Mouse (Mus musculus) liver, embryonic 13.5 days (tissue): ENCODE measurements around the gene Gm36176. TPM values are rescaled to one million over a fixed set of nuclear protein-coding genes. Genes with fewer than 3 reads are reported as not detected.
"Not testable (repeated sequence)": the region's sequence is repeated elsewhere in the genome, so short reads cannot be mapped to it uniquely, and the experiment has no call there.

Source experiments
- ATAC-seq: fragments of 200-750 bp; cut with Nextera tagmentation; 2 replicates; pipeline ENCODE4 v1.8.0; 2017; ENCODE audit warnings: low read depth, mild to moderate bottlenecking, moderate number of reproducible peaks, moderate library complexity
- DNase-seq: peaks from one replicate; pipeline ENCODE4 v3.0.0; 2022
- H3K27ac ChIP-seq: fragments of 300-500 bp; sonication (generic); 2 replicates; pipeline ENCODE4 v1.5.1; 2015; ENCODE audit warnings: moderate library complexity, mild to moderate bottlenecking, inconsistent platforms
- H3K27me3 ChIP-seq: fragments of 300-500 bp; sonication (generic); 2 replicates; pipeline ENCODE4 v1.6.1; 2015; ENCODE audit warnings: mild to moderate bottlenecking, inconsistent platforms
- H3K36me3 ChIP-seq: fragments of 300-500 bp; sonication (generic); 2 replicates; pipeline ENCODE4 v1.6.1; 2015; ENCODE audit warnings: mild to moderate bottlenecking, inconsistent platforms
- H3K4me1 ChIP-seq: fragments of 300-500 bp; sonication (generic); replicated peaks from 2 replicates; pipeline ENCODE4 v1.6.1; 2015; ENCODE audit warnings: inconsistent platforms
- H3K4me2 ChIP-seq: fragments of 300-500 bp; sonication (generic); 2 replicates; pipeline ENCODE4 v1.6.1; 2015; ENCODE audit warnings: inconsistent platforms, mild to moderate bottlenecking, moderate library complexity
- H3K4me3 ChIP-seq: fragments of 300-500 bp; sonication (generic); replicated peaks from 2 replicates; pipeline ENCODE4 v1.5.1; 2015; ENCODE audit warnings: mild to moderate bottlenecking, inconsistent platforms
- H3K9ac ChIP-seq: fragments of 300-500 bp; sonication (generic); 2 replicates; pipeline ENCODE4 v1.6.1; 2015; ENCODE audit warnings: mild to moderate bottlenecking, inconsistent platforms
- H3K9me3 ChIP-seq: fragments of 300-500 bp; sonication (generic); replicated peaks from 2 replicates; pipeline ENCODE4 v1.6.1; 2016; ENCODE audit warnings: inconsistent platforms
- WGBS: fragments of 180-500 bp; shearing (Covaris S2); methylation state at CpG from one replicate; pipeline ENCODE4 v1.1.7; 2015; ENCODE audit not compliant: insufficient replicate concordance; 5-methylcytosine and 5-hydroxymethylcytosine counted together
- polyA plus RNA-seq: library from polyadenylated mRNA; unstranded; fragments of >200 nt; fragmentation: Nextera tagmentation; extraction: Ambion mirVana; gene quantifications from 2 replicates; pipeline ENCODE4 v1.2.1, GENCODE M21; 2015

Gm36176 gene
- not detected in 2 replicates for polyA plus RNA-seq

GRCm38 (mm10) chr10:77846503-77846902 is at the start of gene Gm36176:
Gene Gm36176 (plus strand): TSS chr10:77846803.
- Histone ChIP-seq H3K27me3 (no peaks in the 10 kb centered on the region), H3K9ac (no peak within 1 kb of the TSS), H3K36me3 (no peaks in the 10 kb centered on the region), H3K4me2 (no peak within 1 kb of the TSS), H3K27ac (no peak within 1 kb of the TSS), H3K9me3 (no peaks in the 10 kb centered on the region), H3K4me3 (no peak within 1 kb of the TSS), H3K4me1 (no peaks in the 10 kb centered on the region)
- 33% methylated on average over 3 of the region's 3 CpGs for WGBS
- no peak for ATAC-seq
- no peak for DNase-seq

- Histone ChIP-seq H3K27me3 (no peaks in the 10 kb centered on the region), H3K9me3 (no peaks in the 10 kb centered on the region), H3K4me2 (no peak overlapping the region), H3K4me3 (no peak overlapping the region), H3K4me1 (no peaks in the 10 kb centered on the region), H3K9ac (no peak overlapping the region), H3K36me3 (no peaks in the 10 kb centered on the region), H3K27ac (no peak overlapping the region)
- ATAC-seq (no peak), DNase-seq (no peak)
- WGBS: 29% methylated on average over 3 of the region's 3 CpGs
Observed at GRCm38 (mm10) chr10:77797677-77798076, 48.9 kb upstream of the Gm36176 start.

GRCm38 (mm10) chr10:77798164-77798920 is 48.3 kb upstream of the Gm36176 start:
- ATAC-seq, H3K27me3 ChIP-seq, H3K9me3 ChIP-seq, H3K4me3 ChIP-seq, H3K9ac ChIP-seq, H3K4me1 ChIP-seq, H3K27ac ChIP-seq, H3K4me2 ChIP-seq, H3K36me3 ChIP-seq, DNase-seq: not testable (repeated sequence)
- WGBS: 36% methylated on average over 3 of the region's 3 CpGs

GRCm38 (mm10) chr10:77798921-77799508 is 47.6 kb upstream of the Gm36176 start, which contains the start of gene Gm19668:
Gene Gm19668 (minus strand): TSS chr10:77799133.
- Histone ChIP-seq H3K9me3 (no peaks in the 10 kb centered on the region), H3K4me2 (no peak within 1 kb of the TSS), H3K27ac (no peak within 1 kb of the TSS), H3K36me3 (no peaks in the 10 kb centered on the region), H3K4me1 (no peaks in the 10 kb centered on the region), H3K27me3 (no peaks in the 10 kb centered on the region), H3K9ac (no peak within 1 kb of the TSS), H3K4me3 (no peak within 1 kb of the TSS)
- WGBS: 41% methylated on average over 8 of the region's 8 CpGs
- ATAC-seq (no peak), DNase-seq (no peak)

GRCm38 (mm10) chr10:77804095-77804494 is 42.5 kb upstream of the Gm36176 start:
- no peak for ATAC-seq
- Histone ChIP-seq H3K4me3 (no peak overlapping the region), H3K27ac (no peak overlapping the region), H3K4me2 (no peak overlapping the region), H3K36me3 (no peaks in the 10 kb centered on the region), H3K9me3 (no peaks in the 10 kb centered on the region), H3K9ac (no peak overlapping the region), H3K4me1 (no peaks in the 10 kb centered on the region), H3K27me3 (no peaks in the 10 kb centered on the region)
- 32% methylated on average over 3 of the region's 3 CpGs for WGBS
- DNase-seq: no peak

GRCm38 (mm10) chr10:77811743-77812142 is 34.9 kb upstream of the Gm36176 start, which contains the start of gene Gm9507:
Gene Gm9507 (minus strand): TSS chr10:77811843.
- Histone ChIP-seq H3K4me3 (no peak within 1 kb of the TSS), H3K27me3 (no peaks in the 10 kb centered on the region), H3K4me2 (no peak within 1 kb of the TSS), H3K4me1 (no peaks in the 10 kb centered on the region), H3K9me3 (no peaks in the 10 kb centered on the region), H3K36me3 (no peaks in the 10 kb centered on the region), H3K9ac (no peak within 1 kb of the TSS), H3K27ac (no peak within 1 kb of the TSS)
- no peak for DNase-seq
- 62% methylated on average over 5 of the region's 5 CpGs for WGBS
- no peak for ATAC-seq

GRCm38 (mm10) chr10:77814382-77814781 is 32.2 kb upstream of the Gm36176 start, which contains the start of gene Gm2696:
Gene Gm2696 (plus strand): TSS chr10:77814682.
- 29% methylated on average over 4 of the region's 4 CpGs for WGBS
- Histone ChIP-seq H3K4me3 (no peak within 1 kb of the TSS), H3K27me3 (no peaks in the 10 kb centered on the region), H3K4me2 (no peak within 1 kb of the TSS), H3K36me3 (no peaks in the 10 kb centered on the region), H3K27ac (no peak within 1 kb of the TSS), H3K9me3 (no peaks in the 10 kb centered on the region), H3K9ac (no peak within 1 kb of the TSS), H3K4me1 (no peaks in the 10 kb centered on the region)
- ATAC-seq: no peak
- no peak for DNase-seq

GRCm38 (mm10) chr10:77815514-77815913 is 31.1 kb upstream of the Gm36176 start:
- Histone ChIP-seq H3K4me2 (no peak overlapping the region), H3K9me3 (no peaks in the 10 kb centered on the region), H3K4me3 (no peak overlapping the region), H3K4me1 (no peaks in the 10 kb centered on the region), H3K9ac (no peak overlapping the region), H3K36me3 (no peaks in the 10 kb centered on the region), H3K27me3 (no peaks in the 10 kb centered on the region), H3K27ac (no peak overlapping the region)
- WGBS: 24% methylated on average over 5 of the region's 5 CpGs
- ATAC-seq (no peak), DNase-seq (peak; percentile 9)

GRCm38 (mm10) chr10:77818523-77818922 is 28.1 kb upstream of the Gm36176 start:
- no peaks in the 10 kb centered on the region for H3K27me3 ChIP-seq
- DNase-seq: no peak
- H3K4me2 ChIP-seq: no peak overlapping the region
- H3K9ac ChIP-seq: no peak overlapping the region
- H3K27ac ChIP-seq: no peak overlapping the region
- H3K36me3 ChIP-seq: no peaks in the 10 kb centered on the region
- WGBS: 84% methylated on average over 4 of the region's 4 CpGs
- ATAC-seq: 0 out of 2 replicates have a peak, but pooled peaks have one; percentile 29
- no peak overlapping the region for H3K4me3 ChIP-seq
- no peaks in the 10 kb centered on the region for H3K4me1 ChIP-seq
- H3K9me3 ChIP-seq: no peaks in the 10 kb centered on the region

GRCm38 (mm10) chr10:77819203-77819602 is 27.4 kb upstream of the Gm36176 start:
- no peaks in the 10 kb centered on the region for H3K36me3 ChIP-seq
- H3K27me3 ChIP-seq: no peaks in the 10 kb centered on the region
- H3K4me1 ChIP-seq: no peaks in the 10 kb centered on the region
- H3K27ac ChIP-seq: no peak overlapping the region
- H3K9ac ChIP-seq: no peak overlapping the region
- WGBS: 45% methylated on average over 4 of the region's 4 CpGs
- no peaks in the 10 kb centered on the region for H3K9me3 ChIP-seq
- DNase-seq (no peak), ATAC-seq (no peak)
- H3K4me2 ChIP-seq: no peak overlapping the region
- H3K4me3 ChIP-seq: no peak overlapping the region

- H3K27ac ChIP-seq: no peak within 1 kb of the TSS
- ATAC-seq (no peak), DNase-seq (no peak)
- WGBS: 61% methylated on average over 6 of the region's 6 CpGs
- H3K4me1 ChIP-seq: no peaks in the 10 kb centered on the region
- H3K9me3 ChIP-seq: no peaks in the 10 kb centered on the region
- no peak within 1 kb of the TSS for H3K9ac ChIP-seq
- H3K36me3 ChIP-seq: no peaks in the 10 kb centered on the region
- no peak within 1 kb of the TSS for H3K4me2 ChIP-seq
- H3K4me3 ChIP-seq: no peak within 1 kb of the TSS
- H3K27me3 ChIP-seq: no peaks in the 10 kb centered on the region
Observed at GRCm38 (mm10) chr10:77826951-77827350, 19.7 kb upstream of the Gm36176 start, which contains the start of gene Krtap10-4. Gene Krtap10-4 (minus strand): TSS chr10:77827095.
